Mouse (Mus musculus): ENCODE results near the gene Cnga4.
"Not testable (repeated sequence)": the region's sequence is repeated elsewhere in the genome, so short reads cannot be mapped to it uniquely, and the experiment has no call there.

Cnga4 gene

GRCm38 (mm10) chr7:105414385-105414784, 10.0 kb downstream of the Cnga4 start:
- no peak for DNase-seq (ENCODE audit: low read depth, low spot score)

GRCm38 (mm10) chr7:105416529-105416928, 12.2 kb downstream of the Cnga4 start:
- no peak for DNase-seq (ENCODE audit: low read depth, low spot score)

GRCm38 (mm10) chr7:105418106-105418505, 13.7 kb downstream of the Cnga4 start:
- no peak for DNase-seq (ENCODE audit: low read depth, low spot score)

- DNase-seq (ENCODE audit: low read depth, low spot score): no peak
Observed at GRCm38 (mm10) chr7:105420903-105421302, 16.5 kb downstream of the Cnga4 start.

GRCm38 (mm10) chr7:105424368-105424767, 20.0 kb downstream of the Cnga4 start:
- DNase-seq (ENCODE audit: low read depth, low spot score): no peak

GRCm38 (mm10) chr7:105425424-105426043, 21.2 kb downstream of the Cnga4 start, which contains the start of gene Cckbr:
Gene Cckbr (plus strand): TSS chr7:105425731.
- no peak for DNase-seq (ENCODE audit: low read depth, low spot score)

GRCm38 (mm10) chr7:105426051-105426450, 21.7 kb downstream of the Cnga4 start:
- no peak for DNase-seq (ENCODE audit: low read depth, low spot score)

- no peak for DNase-seq (ENCODE audit: low read depth, low spot score)
Observed at GRCm38 (mm10) chr7:105432058-105432457, 27.7 kb downstream of the Cnga4 start.

- DNase-seq (ENCODE audit: low read depth, low spot score): no peak
Observed at GRCm38 (mm10) chr7:105433859-105434258, 29.5 kb downstream of the Cnga4 start.

- DNase-seq (ENCODE audit: low read depth, low spot score): no peak
Observed at GRCm38 (mm10) chr7:105434798-105435197, 30.4 kb downstream of the Cnga4 start.

GRCm38 (mm10) chr7:105437979-105438772, 33.8 kb downstream of the Cnga4 start:
- no peak for DNase-seq (ENCODE audit: low read depth, low spot score)

GRCm38 (mm10) chr7:105441426-105441825, 37.1 kb downstream of the Cnga4 start:
- DNase-seq (ENCODE audit: low read depth, low spot score): no peak

GRCm38 (mm10) chr7:105445076-105445475, 40.7 kb downstream of the Cnga4 start:
- DNase-seq (ENCODE audit: low read depth, low spot score): no peak

GRCm38 (mm10) chr7:105453345-105453744, 49.0 kb downstream of the Cnga4 start:
- DNase-seq (ENCODE audit: low read depth, low spot score): not testable (repeated sequence)
